8 mouse cellular contexts compared by ENCODE assay signal in genomic region chr2:166482720-166483616, GRCm38 (mm10).
DNase-seq lines count a peak whose midpoint lies in the region; ATAC-seq lines count a peak whose summit lies in the region.

No protein-coding gene starts in this region.

- H3K9ac ChIP-seq in heart, embryonic 11.5 days (ENCODE audit: low read depth, low read length) = no peak overlapping the region
- no peak overlapping the region for H3K9ac ChIP-seq in limb, embryonic 15.5 days

- DNase-seq in cerebellum, adult 9-11 months = peak; percentile 15
- DNase-seq in cerebellum, adult 11-12 months = no peak
- DNase-seq in NIH3T3 (ENCODE audit: low read depth) = peak; percentile 51
- DNase-seq in kidney, adult 9 months = no peak
- DNase-seq in adrenal gland, adult 18-20 months (ENCODE audit: low spot score in 2 of 2) = no peak
- DNase-seq in layer of hippocampus, adult 11-12 months (ENCODE audit: low spot score) = no peak

- H3K4me1 ChIP-seq in heart, embryonic 11.5 days (ENCODE audit: control insufficient read depth, insufficient read depth, low read length) = peaks cover 26% of the 10 kb centered on the region
- H3K4me1 ChIP-seq in limb, embryonic 15.5 days = peaks cover 36% of the 10 kb centered on the region

- H3K27me3 ChIP-seq in heart, embryonic 11.5 days (ENCODE audit: control insufficient read depth, insufficient read depth, low read length) = no peaks in the 10 kb centered on the region
- H3K27me3 ChIP-seq in limb, embryonic 15.5 days = no peaks in the 10 kb centered on the region

- no peaks in the 10 kb centered on the region for H3K9me3 ChIP-seq in heart, embryonic 11.5 days (replicated peaks; ENCODE audit: control insufficient read depth, low read length)
- H3K9me3 ChIP-seq in limb, embryonic 15.5 days = no peaks in the 10 kb centered on the region

- no peaks in the 10 kb centered on the region for H3K36me3 ChIP-seq in heart, embryonic 11.5 days (ENCODE audit: control insufficient read depth, insufficient read depth, low read length)
- no peaks in the 10 kb centered on the region for H3K36me3 ChIP-seq in limb, embryonic 15.5 days

- 52% methylated on average over 14 of the region's 14 CpGs for WGBS in heart, embryonic 11.5 days (ENCODE audit: insufficient replicate concordance)
- 31% methylated on average over 14 of the region's 14 CpGs for WGBS in limb, embryonic 15.5 days

- H3K4me2 ChIP-seq in heart, embryonic 11.5 days = no peak overlapping the region
- no peak overlapping the region for H3K4me2 ChIP-seq in limb, embryonic 15.5 days

- no peak overlapping the region for H3K4me3 ChIP-seq in heart, embryonic 11.5 days (ENCODE audit: low read depth, low read length)
- H3K4me3 ChIP-seq in limb, embryonic 15.5 days = no peak overlapping the region

- peak overlapping the region; percentile 29; the same call in 1 of the 2 replicates for H3K27ac ChIP-seq in heart, embryonic 11.5 days (ENCODE audit: low read depth, low read length)
- peak overlapping the region; percentile 48 for H3K27ac ChIP-seq in limb, embryonic 15.5 days

- no peak; the same call in 1 of the 2 replicates for ATAC-seq in heart, embryonic 11.5 days (replicated peaks; ENCODE audit: insufficient number of reproducible peaks, low FRiP score, low TSS enrichment)
- ATAC-seq in limb, embryonic 15.5 days (ENCODE audit: insufficient number of reproducible peaks, low FRiP score, low TSS enrichment, low read depth) = no peak

Comparison
In these comparisons a context has a peak if more than half of its experiments do, and no peak if none do; other contexts are left out.
1. DNase-seq: peak in cerebellum, adult 9-11 months (single experiment) and NIH3T3 (single experiment); none in cerebellum, adult 11-12 months (single experiment), kidney, adult 9 months (single experiment), adrenal gland, adult 18-20 months (0 of 2) and layer of hippocampus, adult 11-12 months (single experiment).